Mouse (Mus musculus) midbrain, embryonic 16.5 days (tissue): Measurements from ENCODE around the gene Tspo. TPM values are rescaled to one million over a fixed set of nuclear protein-coding genes. Genes with fewer than 3 reads are reported as not detected.

Source experiments
- microRNA-seq: library from miRNA; unstranded; fragments of <30 nt; microRNA quantifications from one replicate; pipeline ENCODE4, GENCODE M21; 2017
- polyA plus RNA-seq: library from polyadenylated mRNA; unstranded; fragments of >200 nt; fragmentation: Nextera tagmentation; extraction: Ambion mirVana; gene quantifications from 2 replicates; pipeline ENCODE4 v1.2.1, GENCODE M21; 2015

Gene Tspo
- polyA plus RNA-seq, 1 experiment from 2014 or later: 5.8 TPM

Small RNA genes lying within 50 kb of the gene (microRNA-seq; reads per million reads assigned to microRNA genes)
- not detected for gene Gm24575

Other genes with a start within 250 kb of the Tspo start
- 45.1 and 45.6 TPM in 2 replicates for gene Arfgap3, start 213.3 kb upstream of the Tspo start, polyA plus RNA-seq
- gene Pacsin2, start 99.0 kb upstream of the Tspo start, polyA plus RNA-seq: 23.4 and 23.5 TPM in 2 replicates
- gene Ttll1, start 52.7 kb upstream of the Tspo start, polyA plus RNA-seq: 130 TPM in 2 replicates
- gene Bik, start 36.7 kb upstream of the Tspo start, polyA plus RNA-seq: 0.26 and 0.55 TPM in 2 replicates
- 25.9 and 30.3 TPM in 2 replicates for gene Mcat, start 195 bp downstream of the Tspo start, polyA plus RNA-seq
- 47.4 and 49.2 TPM in 2 replicates for gene Ttll12, start 31.6 kb downstream of the Tspo start, polyA plus RNA-seq
- 8.7 and 12.2 TPM in 2 replicates for gene Scube1, start 161.4 kb downstream of the Tspo start, polyA plus RNA-seq
- 19.8 and 27.8 TPM in 2 replicates for gene Mpped1, start 215.9 kb downstream of the Tspo start, polyA plus RNA-seq